Mouse (Mus musculus): Measurements from ENCODE around the gene Gm20388. TPM values are rescaled to one million over a fixed set of nuclear protein-coding genes. Genes with fewer than 3 reads are reported as not detected.

The Gm20388 gene
- polyA plus RNA-seq, 1 experiment from 2014 or later, result not detected

DNA sequence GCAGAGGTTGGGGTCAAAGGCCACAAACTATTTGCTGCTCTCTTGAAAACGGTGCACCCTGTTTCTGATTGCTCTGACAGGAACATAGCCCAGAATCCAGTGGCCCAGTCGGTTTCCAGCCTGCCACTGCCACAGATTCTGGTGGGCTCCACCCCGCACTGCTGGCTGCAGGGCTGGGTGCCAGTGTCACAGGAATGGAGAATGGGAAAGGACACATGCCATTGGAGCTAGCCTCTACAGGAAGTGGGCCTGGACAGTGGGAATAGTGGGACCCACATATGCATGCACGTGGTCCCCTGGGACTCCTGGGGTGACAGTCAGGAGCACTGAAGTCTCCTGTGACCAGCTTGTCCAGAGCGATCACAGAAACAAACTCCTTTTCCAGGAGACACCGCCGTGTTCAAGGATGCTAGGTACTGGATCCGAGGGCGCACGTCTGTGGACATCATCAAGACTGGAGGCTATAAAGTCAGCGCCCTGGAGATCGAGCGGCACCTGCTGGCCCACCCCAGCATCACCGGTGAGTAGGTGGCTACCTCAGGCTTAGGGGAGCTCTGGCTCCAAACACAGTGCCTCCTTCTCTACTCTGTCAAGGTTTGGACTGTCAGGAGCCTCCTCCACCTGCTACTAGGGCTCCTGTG is 2902.1 kb downstream of the Gm20388 start:
- Histone ChIP-seq H3K27me3 (no peaks in the 10 kb centered on the region), H3K36me3 (peaks cover 57% of the 10 kb centered on the region), H3K27ac (no peak overlapping the region), H3K9ac (no peak overlapping the region), H3K9me3 (no peaks in the 10 kb centered on the region), H3K4me2 (no peak overlapping the region), H3K4me1 (no peaks in the 10 kb centered on the region), H3K4me3 (no peak overlapping the region)
- WGBS, result 75% methylated on average over 14 of the region's 14 CpGs
- ATAC-seq (ENCODE audit: insufficient number of reproducible peaks, insufficient read depth, low FRiP score, low TSS enrichment, low read depth), result no peak

DNA sequence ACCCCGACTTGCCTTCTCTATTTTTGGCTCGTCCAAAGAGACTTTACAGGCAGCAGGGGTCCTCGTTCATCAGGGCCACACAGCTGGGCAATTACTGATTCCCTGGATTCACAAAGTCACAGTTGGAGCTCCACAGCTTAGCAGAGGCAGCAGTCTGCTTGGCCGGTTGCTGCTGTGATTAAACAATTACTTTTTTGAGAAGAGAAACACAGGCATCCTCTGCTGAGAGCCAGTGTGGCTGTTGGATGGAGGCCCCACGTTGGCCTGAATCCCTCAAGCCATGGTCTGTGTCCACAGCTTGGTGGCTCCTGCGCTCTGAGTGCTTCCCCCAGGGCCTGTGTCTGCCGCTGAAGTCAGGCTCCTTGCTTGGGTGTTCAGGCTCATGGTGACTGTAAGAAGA is 2904.0 kb downstream of the Gm20388 start:
- H3K36me3 ChIP-seq, result peaks cover 61% of the 10 kb centered on the region
- no peak overlapping the region for H3K4me2 ChIP-seq
- no peaks in the 10 kb centered on the region for H3K27me3 ChIP-seq
- ATAC-seq (ENCODE audit: insufficient number of reproducible peaks, insufficient read depth, low FRiP score, low TSS enrichment, low read depth), result no peak
- no peak overlapping the region for H3K27ac ChIP-seq
- no peaks in the 10 kb centered on the region for H3K9me3 ChIP-seq
- H3K4me3 ChIP-seq, result no peak overlapping the region
- H3K4me1 ChIP-seq, result 0 out of 2 replicates have a peak, but pooled peaks cover 4% of the 10 kb centered on the region
- WGBS, result 24% methylated on average over 7 of the region's 7 CpGs
- H3K9ac ChIP-seq, result no peak overlapping the region

DNA sequence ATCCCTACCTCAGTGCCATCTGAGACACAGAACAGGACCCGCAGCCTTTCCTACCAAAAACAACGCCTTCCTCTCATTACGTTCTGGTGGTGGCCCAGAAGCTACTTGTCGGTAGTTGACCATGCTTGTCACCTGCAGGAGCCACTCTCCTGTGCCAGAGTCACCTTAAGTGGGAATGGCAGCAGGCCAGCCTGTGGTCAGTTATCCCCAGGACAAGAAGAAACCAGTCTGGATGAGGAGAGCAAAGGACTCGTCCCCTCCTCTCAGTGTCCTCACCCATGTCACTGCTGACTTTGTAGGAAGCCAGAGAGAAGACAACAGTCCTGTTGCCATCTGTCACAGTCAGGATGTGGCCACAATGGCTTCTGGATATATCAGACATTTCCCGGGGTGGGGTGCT is 2906.3 kb downstream of the Gm20388 start:
- no peaks in the 10 kb centered on the region for H3K27me3 ChIP-seq
- ATAC-seq (ENCODE audit: insufficient number of reproducible peaks, insufficient read depth, low FRiP score, low TSS enrichment, low read depth), result no peak
- H3K4me2 ChIP-seq, result no peak overlapping the region
- H3K36me3 ChIP-seq, result peaks cover 45% of the 10 kb centered on the region
- no peak overlapping the region for H3K4me3 ChIP-seq
- H3K9me3 ChIP-seq, result no peaks in the 10 kb centered on the region
- H3K4me1 ChIP-seq, result 0 out of 2 replicates have a peak, but pooled peaks cover 4% of the 10 kb centered on the region
- 92% methylated on average over 6 of the region's 6 CpGs for WGBS
- H3K9ac ChIP-seq, result no peak overlapping the region
- H3K27ac ChIP-seq, result no peak overlapping the region

DNA sequence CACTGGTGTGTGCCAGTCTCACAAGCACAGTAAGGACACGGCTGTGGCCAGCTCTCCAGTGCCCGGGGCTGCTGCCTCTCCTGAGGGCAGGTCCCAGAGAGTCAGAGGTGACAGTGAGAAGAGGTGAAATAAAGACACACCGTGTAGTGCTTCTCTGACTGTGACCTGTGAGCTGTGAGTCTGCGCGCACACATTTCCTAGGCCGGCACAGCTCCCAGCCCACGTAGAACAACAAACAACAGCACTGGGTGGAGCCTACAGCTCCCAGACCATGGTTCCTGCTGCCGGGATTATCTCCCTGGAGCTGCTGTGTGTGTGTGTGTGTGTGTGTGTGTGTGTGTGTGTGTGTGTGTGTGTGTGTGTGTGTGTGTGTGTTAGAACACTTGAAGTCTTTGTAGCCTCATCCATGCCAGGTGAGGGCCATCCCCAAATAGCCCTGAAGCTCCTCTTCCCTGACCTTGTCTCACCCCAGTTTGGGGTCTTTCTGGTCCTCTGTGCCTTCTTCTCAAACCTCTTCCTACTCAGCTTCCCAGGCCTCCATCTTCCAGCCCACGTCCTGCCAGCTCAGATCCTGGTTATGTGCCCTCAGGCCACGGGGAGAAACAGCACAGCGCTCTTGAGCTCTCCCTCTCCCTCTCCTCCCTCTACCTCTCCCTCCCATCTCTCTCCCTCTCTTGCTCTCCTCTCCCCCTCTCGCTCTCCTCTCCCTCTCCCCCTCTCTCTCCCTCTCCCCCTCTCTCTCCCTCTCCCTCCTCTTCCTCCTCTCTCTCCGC is 2907.3 kb downstream of the Gm20388 start:
- no peak overlapping the region for H3K27ac ChIP-seq
- H3K36me3 ChIP-seq, result peaks cover 37% of the 10 kb centered on the region
- H3K4me3 ChIP-seq, result no peak overlapping the region
- 35% methylated on average over 13 of the region's 13 CpGs for WGBS
- peak overlapping the region; percentile 54; the same call in 1 of the 2 replicates for H3K9ac ChIP-seq
- H3K4me2 ChIP-seq, result no peak overlapping the region
- H3K4me1 ChIP-seq, result 0 out of 2 replicates have a peak, but pooled peaks cover 4% of the 10 kb centered on the region
- H3K9me3 ChIP-seq, result no peaks in the 10 kb centered on the region
- H3K27me3 ChIP-seq, result no peaks in the 10 kb centered on the region
- ATAC-seq (ENCODE audit: insufficient number of reproducible peaks, insufficient read depth, low FRiP score, low TSS enrichment, low read depth), result no peak

DNA sequence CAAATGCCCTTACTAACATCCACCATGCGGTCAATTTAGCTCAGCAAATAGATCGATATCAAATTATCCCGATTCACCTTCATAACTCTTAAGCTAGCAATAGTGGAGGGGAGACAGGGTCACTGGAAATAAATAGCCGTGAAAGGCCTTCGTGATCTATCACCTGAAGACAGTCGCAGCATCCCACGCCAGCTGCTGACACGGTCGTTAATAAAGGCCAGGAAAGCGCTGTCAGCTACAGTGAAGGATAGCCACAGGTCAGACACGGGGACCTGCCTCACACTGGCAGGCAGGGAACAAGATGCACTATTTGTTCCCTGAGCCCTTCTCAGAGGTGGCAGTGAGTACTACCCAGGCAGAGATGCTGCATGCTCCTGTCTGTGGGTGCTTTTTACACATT is 2909.1 kb downstream of the Gm20388 start:
- H3K27me3 ChIP-seq, result no peaks in the 10 kb centered on the region
- ATAC-seq (ENCODE audit: insufficient number of reproducible peaks, insufficient read depth, low FRiP score, low TSS enrichment, low read depth), result no peak
- H3K36me3 ChIP-seq, result peaks cover 19% of the 10 kb centered on the region; the same call in 1 of the 2 replicates
- no peak overlapping the region for H3K4me2 ChIP-seq
- H3K9ac ChIP-seq, result no peak overlapping the region
- no peaks in the 10 kb centered on the region for H3K9me3 ChIP-seq
- peaks cover 14% of the 10 kb centered on the region for H3K4me1 ChIP-seq
- 75% methylated on average over 11 of the region's 11 CpGs for WGBS
- H3K4me3 ChIP-seq, result no peak overlapping the region
- H3K27ac ChIP-seq, result no peak overlapping the region

DNA sequence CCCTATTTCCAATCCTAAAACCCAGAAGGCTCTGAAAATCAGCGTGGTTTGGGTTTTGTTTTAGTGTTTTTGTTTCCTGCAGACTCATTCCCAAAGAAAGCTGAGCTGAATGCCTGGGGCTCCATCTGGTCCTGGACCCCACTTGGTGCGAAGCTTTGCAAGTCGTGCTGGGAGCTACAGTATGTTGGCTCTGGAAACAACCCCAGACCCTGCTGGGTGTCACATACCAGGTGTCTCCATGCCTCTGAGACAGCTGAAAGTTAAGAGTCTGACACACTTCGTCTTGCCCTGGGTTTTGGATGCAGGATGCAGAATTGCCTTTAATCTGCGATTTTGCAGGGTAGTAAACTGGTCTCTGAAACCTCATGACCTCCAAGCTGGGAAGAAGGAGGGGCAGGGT is 2913.9 kb downstream of the Gm20388 start:
- H3K9me3 ChIP-seq, result no peaks in the 10 kb centered on the region
- H3K4me3 ChIP-seq, result no peak overlapping the region
- no peak for ATAC-seq (ENCODE audit: insufficient number of reproducible peaks, insufficient read depth, low FRiP score, low TSS enrichment, low read depth)
- H3K4me1 ChIP-seq, result peaks cover 19% of the 10 kb centered on the region
- no peaks in the 10 kb centered on the region for H3K36me3 ChIP-seq
- H3K27ac ChIP-seq, result peak overlapping the region; percentile 69
- H3K27me3 ChIP-seq, result no peaks in the 10 kb centered on the region
- H3K4me2 ChIP-seq, result no peak overlapping the region
- H3K9ac ChIP-seq, result peak overlapping the region; percentile 41
- 16% methylated on average over 5 of the region's 5 CpGs for WGBS

DNA sequence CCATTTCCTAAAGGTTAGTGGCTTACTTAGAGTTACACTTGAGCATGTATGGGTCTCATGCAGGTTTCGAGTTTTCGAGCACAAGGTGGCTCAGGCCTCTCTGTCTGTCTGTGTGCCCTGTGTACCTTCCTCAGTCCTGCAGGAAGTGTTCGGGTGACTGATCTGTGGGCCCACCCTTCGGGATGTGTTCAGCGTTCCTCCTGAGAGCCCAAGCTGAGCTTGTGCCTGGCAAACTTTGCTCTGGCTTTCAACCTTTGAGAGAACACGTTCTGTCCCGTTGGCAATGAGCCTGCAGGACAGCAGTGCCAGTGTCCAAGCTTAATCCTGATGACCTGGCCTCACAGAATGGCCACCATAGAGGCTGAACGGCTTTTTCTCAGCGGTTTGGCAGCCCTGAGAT is 2914.3 kb downstream of the Gm20388 start:
- no peaks in the 10 kb centered on the region for H3K9me3 ChIP-seq
- ATAC-seq (ENCODE audit: insufficient number of reproducible peaks, insufficient read depth, low FRiP score, low TSS enrichment, low read depth), result no peak
- H3K27me3 ChIP-seq, result no peaks in the 10 kb centered on the region
- H3K4me1 ChIP-seq, result peaks cover 19% of the 10 kb centered on the region
- no peaks in the 10 kb centered on the region for H3K36me3 ChIP-seq
- peak overlapping the region; percentile 69 for H3K27ac ChIP-seq
- peak overlapping the region; percentile 41; the same call in 1 of the 2 replicates for H3K9ac ChIP-seq
- H3K4me2 ChIP-seq, result no peak overlapping the region
- no peak overlapping the region for H3K4me3 ChIP-seq
- 81% methylated on average over 9 of the region's 9 CpGs for WGBS

DNA sequence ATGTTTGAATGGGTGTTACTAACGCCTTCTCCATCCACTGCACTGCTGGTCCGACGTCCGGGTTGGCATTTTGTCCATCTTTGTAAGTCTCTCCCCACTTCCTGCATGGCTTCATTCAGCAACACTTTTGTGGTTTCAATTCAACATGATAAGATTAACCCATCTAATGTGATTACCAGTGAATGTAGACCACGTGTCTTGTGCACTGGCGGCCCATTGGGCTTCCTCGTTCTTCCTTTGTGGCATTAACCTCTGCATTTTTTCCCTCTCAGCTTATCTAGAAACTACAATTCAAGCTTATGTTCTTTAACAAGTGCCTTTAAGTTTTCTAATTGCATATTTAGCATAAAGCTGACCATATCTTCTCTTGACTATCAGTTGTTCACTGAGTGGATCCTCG is 2914.8 kb downstream of the Gm20388 start:
- H3K4me3 ChIP-seq, result no peak overlapping the region
- H3K27ac ChIP-seq, result no peak overlapping the region
- no peak overlapping the region for H3K9ac ChIP-seq
- no peaks in the 10 kb centered on the region for H3K36me3 ChIP-seq
- H3K4me2 ChIP-seq, result no peak overlapping the region
- ATAC-seq (ENCODE audit: insufficient number of reproducible peaks, insufficient read depth, low FRiP score, low TSS enrichment, low read depth), result no peak
- H3K9me3 ChIP-seq, result no peaks in the 10 kb centered on the region
- WGBS, result 76% methylated on average over 8 of the region's 8 CpGs
- peaks cover 22% of the 10 kb centered on the region for H3K4me1 ChIP-seq
- no peaks in the 10 kb centered on the region for H3K27me3 ChIP-seq

DNA sequence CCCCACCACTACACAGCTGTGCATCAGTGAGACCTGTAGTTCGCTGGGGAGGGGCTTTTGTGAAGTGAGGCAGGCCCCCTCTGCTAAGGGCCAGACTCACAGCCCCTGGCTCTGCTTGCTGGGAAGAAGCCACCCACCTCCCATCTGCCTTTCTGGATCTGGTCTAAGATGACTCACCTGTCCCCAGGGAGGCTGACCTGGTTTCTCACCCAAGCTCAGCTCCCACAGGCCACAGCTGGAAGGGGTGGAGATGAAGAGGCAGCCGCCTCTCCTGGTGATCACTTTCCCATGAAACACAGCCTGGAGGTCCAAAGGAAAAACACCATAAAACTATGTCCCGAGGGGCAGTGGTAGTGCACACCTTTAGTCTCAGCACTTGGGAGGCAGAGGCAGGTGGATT is 2918.8 kb downstream of the Gm20388 start:
- WGBS, result 76% methylated on average over 3 of the region's 3 CpGs
- Histone ChIP-seq H3K9ac (no peak overlapping the region), H3K27ac (no peak overlapping the region), H3K4me2 (no peak overlapping the region), H3K4me3 (no peak overlapping the region), H3K4me1 (peaks cover 16% of the 10 kb centered on the region), H3K9me3 (no peaks in the 10 kb centered on the region), H3K27me3 (no peaks in the 10 kb centered on the region), H3K36me3 (no peaks in the 10 kb centered on the region)
- ATAC-seq (ENCODE audit: insufficient number of reproducible peaks, insufficient read depth, low FRiP score, low TSS enrichment, low read depth), result no peak

DNA sequence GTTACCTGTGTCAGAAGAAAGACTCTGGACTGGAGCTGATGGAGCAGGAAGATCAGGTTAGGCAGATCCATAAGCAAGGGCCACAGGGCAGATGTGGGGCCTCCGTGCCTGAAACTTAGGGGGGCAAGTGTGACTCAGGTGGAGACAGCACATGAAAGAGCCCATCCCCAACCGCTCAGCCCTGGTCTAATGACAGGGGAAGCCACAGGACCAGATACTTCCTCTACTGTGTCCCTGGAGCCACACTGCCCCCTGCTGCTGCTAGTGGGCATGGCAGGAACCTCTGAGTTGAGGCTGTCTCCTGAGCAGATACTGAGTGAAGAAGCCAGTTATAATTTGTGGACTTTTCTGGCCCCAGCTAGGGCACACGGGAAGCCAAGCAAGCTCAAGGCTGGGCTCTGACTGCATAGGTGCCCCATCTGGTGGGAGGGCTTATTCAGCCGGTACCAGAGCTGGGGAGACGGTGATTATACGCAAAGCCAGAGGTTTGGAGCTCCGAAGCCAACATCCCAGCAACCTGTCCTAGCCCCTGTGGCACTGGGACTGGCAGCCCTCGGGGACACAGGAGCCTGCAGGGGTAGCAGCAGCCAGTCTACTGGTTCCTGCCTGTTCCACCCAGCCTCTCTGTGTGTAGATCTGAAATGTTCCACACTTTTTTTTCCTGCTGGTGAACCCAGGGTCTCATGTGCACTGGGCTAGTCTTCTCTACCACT is 2919.9 kb downstream of the Gm20388 start:
- Histone ChIP-seq H3K9ac (no peak overlapping the region), H3K9me3 (no peaks in the 10 kb centered on the region), H3K27me3 (no peaks in the 10 kb centered on the region), H3K4me2 (no peak overlapping the region), H3K27ac (no peak overlapping the region), H3K36me3 (no peaks in the 10 kb centered on the region), H3K4me1 (0 out of 2 replicates have a peak, but pooled peaks cover 4% of the 10 kb centered on the region), H3K4me3 (no peak overlapping the region)
- 39% methylated on average over 8 of the region's 8 CpGs for WGBS
- no peak for ATAC-seq (ENCODE audit: insufficient number of reproducible peaks, insufficient read depth, low FRiP score, low TSS enrichment, low read depth)

DNA sequence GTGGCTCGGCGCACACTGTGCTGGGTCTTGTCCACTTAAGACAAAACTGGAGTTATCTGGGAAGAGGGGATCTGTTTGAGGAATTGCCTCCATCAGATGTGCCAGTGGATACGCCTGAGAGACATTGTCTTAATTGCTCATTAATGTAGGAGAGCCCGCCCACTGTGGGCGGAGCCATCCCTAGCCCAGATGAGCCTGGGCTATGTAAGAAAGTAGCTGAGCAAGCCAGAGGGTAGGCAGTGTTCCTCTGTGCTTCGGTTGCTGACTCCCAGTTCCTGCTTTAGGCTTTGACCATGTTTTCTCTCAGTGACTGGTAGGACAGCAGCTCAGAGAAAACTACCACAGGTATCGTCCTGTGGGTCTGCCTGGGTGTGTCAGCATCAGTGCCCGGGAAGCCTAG is 2923.8 kb downstream of the Gm20388 start:
- H3K4me3 ChIP-seq, result no peak overlapping the region
- 84% methylated on average over 8 of the region's 8 CpGs for WGBS
- H3K27ac ChIP-seq, result no peak overlapping the region
- no peak overlapping the region for H3K4me2 ChIP-seq
- H3K4me1 ChIP-seq, result 0 out of 2 replicates have a peak, but pooled peaks cover 2% of the 10 kb centered on the region
- no peak overlapping the region for H3K9ac ChIP-seq
- ATAC-seq (ENCODE audit: insufficient number of reproducible peaks, insufficient read depth, low FRiP score, low TSS enrichment, low read depth), result no peak
- no peaks in the 10 kb centered on the region for H3K36me3 ChIP-seq
- no peaks in the 10 kb centered on the region for H3K9me3 ChIP-seq
- no peaks in the 10 kb centered on the region for H3K27me3 ChIP-seq
